Mouse (Mus musculus) lung, postnatal 4 days (tissue): Measurements from ENCODE around the gene 1700113H08Rik.

Experiments
- DNase-seq, 2 experiments: peaks; one replicate each; pipeline ENCODE4 v3.0.0; 2021

1700113H08Rik gene

DNA sequence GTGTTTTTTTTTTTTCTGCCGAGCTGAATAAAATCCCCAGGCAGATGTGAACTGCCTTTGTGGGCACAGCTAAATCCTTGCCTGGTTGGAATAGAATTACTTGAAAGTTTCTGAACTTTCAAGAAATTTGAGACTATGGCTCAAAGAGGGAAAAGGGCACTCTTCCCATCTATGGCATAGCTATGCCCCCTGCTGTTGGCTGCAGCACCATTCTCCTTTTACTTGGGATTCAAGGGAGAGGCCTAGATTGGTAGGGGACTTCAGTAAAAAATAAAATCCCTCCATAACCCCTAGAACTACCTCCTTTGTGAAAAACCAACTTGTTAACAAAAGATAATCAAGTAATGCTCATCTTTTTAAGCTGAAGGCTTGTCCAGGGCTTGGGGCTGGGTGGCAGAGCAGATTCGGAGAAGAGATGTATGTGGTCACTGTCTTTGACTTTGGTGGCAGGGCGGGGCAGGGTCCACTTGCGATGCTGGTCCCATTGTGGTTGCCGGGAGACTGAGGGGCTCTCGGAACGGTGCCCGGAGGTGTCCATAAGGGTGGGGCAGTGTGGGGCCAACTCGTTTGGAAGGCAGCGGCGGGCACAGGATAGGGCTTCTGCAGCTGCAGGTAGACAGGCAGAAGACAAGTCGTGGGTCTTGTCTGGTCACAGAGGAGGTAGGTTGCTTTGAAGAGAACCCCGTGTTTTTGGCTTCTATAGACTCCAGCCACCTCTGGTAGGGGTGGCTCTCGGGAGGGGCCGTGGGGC is at the start of gene 1700113H08Rik:
1700113H08Rik (plus strand) TSS at position 546 of the 751 bp plus-strand sequence.
- DNase-seq: peak in 1 of 2 experiments; percentile 15

DNA sequence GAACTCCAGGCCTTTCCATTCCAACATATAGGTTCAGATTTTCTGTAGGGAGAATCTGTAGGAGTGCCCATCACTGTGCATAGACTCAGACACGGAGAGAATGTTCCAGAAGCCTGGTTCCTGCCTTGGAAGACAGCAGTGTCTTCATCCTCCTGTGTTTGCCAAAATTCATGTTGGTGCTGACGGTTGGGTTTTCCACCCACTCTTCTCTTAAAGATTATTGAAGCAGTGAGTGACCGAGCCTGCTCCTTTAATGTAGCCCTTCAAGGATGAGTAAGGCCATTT is 49.7 kb upstream of the 1700113H08Rik start:
- DNase-seq: no peak

GRCm38 (mm10) chr10:87012087-87012486 is 45.8 kb upstream of the 1700113H08Rik start:
- DNase-seq: no peak

DNA sequence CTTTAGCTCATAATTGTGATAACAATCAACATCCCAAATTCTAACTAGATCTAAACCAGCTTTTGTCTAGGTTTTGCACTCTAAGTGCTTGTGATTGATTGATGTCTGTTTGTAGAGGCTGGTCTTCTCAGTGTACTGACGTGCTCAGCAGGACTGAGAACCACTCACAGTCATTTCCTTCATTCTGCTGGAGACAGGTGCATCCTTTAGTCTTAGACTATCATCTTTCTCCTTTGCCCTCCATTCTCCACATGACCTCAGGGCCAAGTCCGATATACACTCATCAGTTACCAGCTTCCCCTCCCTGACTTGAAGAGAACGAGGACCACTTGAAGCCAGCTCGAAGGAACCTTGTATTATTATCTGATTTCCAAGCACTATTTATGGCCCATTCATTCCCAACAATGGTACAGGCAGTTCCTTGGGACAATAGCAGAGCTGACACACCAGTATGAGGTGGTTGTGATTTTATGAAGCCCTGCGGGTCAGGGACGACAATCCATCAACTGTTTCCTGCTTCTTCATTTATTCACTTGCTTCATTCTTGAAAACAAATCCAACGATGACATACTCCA is 43.4 kb upstream of the 1700113H08Rik start:
- DNase-seq: no peak

GRCm38 (mm10) chr10:87015403-87015802 is 42.4 kb upstream of the 1700113H08Rik start:
- no peak for DNase-seq

GRCm38 (mm10) chr10:87016151-87016692 is 41.6 kb upstream of the 1700113H08Rik start:
- peak; percentile 24 to 73 for DNase-seq

DNA sequence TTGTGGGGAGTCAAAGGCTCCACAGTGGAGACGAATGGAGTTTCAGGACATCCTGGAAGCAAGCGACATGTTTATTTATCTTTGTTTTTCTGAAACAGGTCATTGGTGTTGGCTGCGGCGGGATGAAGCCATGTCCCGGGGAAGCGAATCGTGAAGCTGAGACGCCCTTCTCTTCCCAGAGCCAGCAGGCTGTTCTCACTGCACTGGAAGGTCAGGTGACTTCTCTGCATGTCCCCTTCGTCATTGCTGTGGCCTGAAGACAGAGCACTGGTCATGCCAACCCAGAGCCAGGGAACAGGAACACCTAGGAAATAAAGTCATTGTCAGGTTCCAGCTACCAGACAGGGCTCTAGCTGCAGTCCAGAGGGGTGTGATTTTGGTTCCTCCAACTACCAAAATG is 39.0 kb upstream of the 1700113H08Rik start:
- DNase-seq: peak; percentile 26 to 56

GRCm38 (mm10) chr10:87020711-87021110 is 37.1 kb upstream of the 1700113H08Rik start:
- DNase-seq: peak; percentile 45 to 49

- DNase-seq: peak; percentile 69 to 86
Observed at GRCm38 (mm10) chr10:87024884-87025283, 33.0 kb upstream of the 1700113H08Rik start.

- no peak for DNase-seq
Observed at GRCm38 (mm10) chr10:87032768-87033167, 25.1 kb upstream of the 1700113H08Rik start.

- no peak for DNase-seq
Observed at GRCm38 (mm10) chr10:87035866-87036265, 22.0 kb upstream of the 1700113H08Rik start.

DNA sequence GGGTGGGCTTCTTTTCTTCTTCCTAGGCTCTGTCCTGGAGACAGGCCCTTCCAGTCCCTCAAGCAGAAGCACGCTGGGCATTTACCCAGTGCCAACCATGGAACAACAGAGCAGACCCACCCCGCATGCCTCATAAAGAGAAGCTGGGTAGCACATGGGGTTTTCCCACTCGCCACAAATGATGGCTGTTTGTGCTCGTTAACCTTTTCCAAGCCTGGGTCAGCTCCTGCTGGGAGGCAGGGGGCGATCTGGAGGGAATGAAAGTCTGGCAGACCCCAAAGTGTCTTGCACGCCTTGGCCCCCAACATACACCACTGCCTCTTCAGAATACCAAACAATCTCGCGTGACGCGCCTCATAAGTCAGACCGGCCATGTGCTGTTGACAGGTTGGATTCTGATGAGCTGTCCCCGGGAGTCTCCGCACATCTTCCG is 21.6 kb upstream of the 1700113H08Rik start:
- DNase-seq: no peak

DNA sequence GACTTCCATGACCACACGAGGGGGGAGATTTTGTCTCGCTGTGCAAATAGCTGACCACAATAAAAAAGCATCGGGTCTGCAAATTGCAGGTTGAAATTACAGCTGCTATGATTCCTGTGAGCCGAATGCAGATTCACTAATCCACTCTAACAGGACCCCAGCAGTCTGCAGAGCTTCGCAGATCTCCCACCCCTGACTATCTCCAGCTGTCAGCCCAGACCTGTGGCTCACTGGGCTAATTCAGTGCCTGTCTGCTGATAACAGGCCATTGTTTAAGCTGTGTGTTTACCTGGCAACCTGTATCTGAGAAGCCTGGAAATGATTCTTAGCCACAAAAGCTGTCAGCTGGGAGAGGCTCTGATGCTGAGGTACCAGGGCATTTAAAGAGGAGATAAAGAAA is 20.8 kb upstream of the 1700113H08Rik start:
- DNase-seq: no peak

DNA sequence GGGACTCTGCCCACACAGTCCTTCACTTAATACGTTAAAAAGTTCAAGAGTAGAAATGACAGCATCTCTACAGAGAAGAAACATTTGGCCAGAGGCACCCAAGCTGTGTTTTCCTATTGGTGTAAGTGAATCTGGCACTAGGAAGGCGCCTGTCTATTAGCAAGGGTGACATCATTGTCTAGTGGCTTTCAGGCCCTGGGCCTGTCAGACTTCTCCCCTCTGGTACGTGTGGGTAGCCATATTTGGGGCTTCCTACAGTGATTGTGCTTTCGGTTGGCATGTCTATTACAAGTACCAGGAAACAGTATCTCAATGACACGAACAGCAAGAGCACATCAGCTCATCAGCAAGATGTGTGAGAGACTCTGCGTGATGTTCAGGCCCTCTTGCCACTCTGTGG is 18.5 kb upstream of the 1700113H08Rik start:
- no peak for DNase-seq

GRCm38 (mm10) chr10:87039800-87040199 is 18.0 kb upstream of the 1700113H08Rik start:
- no peak for DNase-seq

- no peak for DNase-seq
Observed at GRCm38 (mm10) chr10:87041265-87041664, 16.6 kb upstream of the 1700113H08Rik start.

DNA sequence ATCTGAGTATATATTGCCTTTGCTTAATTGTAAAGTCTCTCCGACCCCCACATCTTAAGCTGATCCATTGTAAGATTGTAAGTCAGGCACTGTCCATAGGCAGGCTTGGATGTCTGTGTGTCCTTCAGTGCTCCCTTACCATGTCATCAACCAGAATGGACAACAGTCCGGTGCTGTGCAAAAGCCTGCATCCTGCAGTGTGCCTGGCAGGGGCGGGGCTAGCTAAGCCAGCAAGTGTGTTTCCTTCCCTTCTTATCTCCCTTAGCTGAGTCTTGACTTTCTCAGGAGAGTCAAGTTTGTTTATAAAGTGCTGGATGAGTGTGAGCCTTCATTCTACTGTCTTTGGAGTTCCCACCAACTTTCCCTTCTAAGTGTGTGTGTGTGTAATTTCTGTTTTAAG is 12.6 kb upstream of the 1700113H08Rik start:
- no peak for DNase-seq

DNA sequence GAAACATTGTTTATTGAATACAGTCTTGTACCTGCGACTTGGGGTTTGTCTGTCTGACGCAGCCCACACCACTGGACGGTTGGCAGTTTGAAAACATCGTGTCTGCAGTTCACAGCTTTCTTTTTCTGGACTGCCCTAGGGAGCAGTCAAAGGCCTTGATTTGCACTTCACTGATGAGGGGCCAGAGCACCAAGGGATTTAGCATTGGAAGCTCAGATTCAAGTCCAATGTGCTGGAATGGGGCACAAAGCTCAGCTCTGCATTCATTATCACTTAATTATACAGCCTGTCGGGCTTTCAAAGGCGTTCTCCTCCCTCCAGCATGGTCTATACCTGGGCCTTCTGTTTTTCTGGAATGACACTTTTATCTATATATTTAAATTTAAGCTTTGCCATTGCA is 11.4 kb upstream of the 1700113H08Rik start:
- DNase-seq: no peak

DNA sequence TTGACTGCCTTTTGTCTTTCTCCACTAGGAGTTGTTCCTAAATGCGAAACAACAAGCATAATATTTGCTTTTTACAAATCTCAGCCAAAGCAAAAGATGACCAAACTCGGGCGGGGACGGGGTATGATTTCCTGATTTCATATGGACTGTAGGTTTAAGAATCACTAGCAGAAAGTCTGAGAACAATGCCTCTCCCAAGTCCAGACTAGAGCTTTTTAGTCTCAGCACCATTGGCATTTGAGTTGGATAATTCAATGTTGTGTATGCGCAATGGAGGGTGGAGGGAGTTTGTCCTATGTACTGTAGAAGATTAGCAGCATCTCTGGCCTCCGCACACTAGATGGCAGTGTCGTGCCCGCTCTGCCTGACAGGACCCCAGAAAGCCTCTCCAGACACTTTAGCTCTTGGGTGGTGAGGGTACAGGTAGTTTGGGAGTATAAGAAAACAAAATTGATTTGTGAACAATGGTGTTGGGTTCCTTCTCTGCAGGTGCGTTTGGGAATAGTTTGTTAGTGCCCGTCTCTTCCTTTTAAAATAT is 10.8 kb upstream of the 1700113H08Rik start:
- no peak for DNase-seq

GRCm38 (mm10) chr10:87049179-87049578 is 8.7 kb upstream of the 1700113H08Rik start:
- DNase-seq: no peak

DNA sequence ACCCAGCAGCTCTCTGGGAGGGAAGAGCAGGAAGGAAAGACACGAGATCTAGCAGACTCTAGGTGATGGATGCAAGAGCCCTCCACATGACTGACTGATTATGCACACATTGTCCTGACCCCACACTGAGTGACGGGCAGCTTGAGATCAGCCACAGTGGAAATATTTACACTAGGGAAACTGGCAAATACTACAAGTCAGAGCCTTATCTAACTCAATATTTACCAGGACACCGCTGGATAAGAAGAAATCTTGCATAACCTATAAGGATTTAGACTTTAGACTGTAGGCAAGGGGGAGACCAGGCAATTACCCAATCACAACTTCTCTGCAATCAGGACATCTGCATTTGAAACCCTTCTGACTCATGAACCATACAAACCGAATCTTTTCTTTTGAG is 6.1 kb upstream of the 1700113H08Rik start:
- no peak for DNase-seq

DNA sequence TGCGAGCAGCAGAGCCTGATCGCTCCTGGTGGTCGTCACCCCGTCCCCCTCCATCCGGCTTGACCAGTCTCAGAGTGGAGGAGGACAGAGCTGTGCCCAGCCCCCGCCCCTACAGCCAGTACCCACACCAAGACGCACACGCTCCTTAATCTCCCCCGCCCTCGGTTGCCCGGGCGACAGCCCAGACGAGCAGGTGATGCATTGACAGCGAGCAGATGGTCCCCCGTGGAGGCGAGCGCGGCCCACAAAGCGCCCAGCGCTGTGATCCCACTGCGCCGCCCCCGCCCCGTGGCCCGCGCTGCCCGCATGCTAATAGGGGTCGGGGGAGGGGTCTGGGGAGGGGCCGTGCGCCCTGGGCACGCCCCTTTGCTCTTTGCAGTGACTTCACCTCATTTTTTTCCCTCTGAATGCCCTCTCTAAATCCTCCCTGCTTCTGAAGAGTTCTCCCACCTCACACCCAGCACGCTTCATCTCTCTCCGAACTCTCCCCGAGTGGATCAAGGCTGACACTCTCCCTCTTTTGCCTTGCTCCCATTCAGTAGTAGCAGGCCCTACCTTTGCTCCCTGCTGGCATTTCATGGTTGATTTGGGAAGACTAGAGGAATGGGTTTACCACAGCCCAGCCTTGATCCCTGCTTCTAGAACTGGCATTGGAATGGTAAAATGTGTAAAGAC is 543 bp downstream of the 1700113H08Rik start:
- peak; percentile 17 to 59 for DNase-seq

DNA sequence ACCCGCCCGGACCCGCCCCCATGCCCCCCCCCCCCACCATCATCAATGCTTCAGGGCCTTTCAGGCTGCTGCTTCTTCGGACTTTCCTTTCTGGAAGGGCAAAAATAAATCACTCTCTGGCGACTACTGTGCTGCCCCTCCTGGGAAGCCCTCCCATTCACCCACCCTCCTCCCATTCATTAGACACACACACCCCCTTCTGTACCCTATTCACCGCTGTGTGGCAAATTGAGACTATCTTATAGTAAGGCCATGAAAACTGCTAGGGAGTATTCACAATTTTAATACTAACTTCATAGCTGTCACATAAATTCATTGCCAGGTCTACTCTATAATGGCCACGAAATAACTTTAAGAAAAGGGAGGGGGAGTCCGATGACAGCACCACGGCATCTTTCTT is 1.1 kb downstream of the 1700113H08Rik start:
- no peak for DNase-seq

- no peak for DNase-seq
Observed at GRCm38 (mm10) chr10:87059447-87059846, 1.6 kb downstream of the 1700113H08Rik start.
